ENCODE assay signal across 1 mouse cellular context in genomic region chr10:95323393-95324277, GRCm38 (mm10).
TF ChIP-seq lines count a peak whose summit lies in the region.

Gene Cradd, minus strand, starts transcription at chr10:95324133.

TF ChIP-seq in MEL, 35 proteins besides CTCF, POLR2A, EP300 and RAD21 (continued from another document):
- peak; percentile 90 for TF ChIP-seq TBP (IDR thresholded peaks at IDR 0.05; ENCODE audit: low read depth, low read length)
- no peak for TF ChIP-seq MEF2A (IDR thresholded peaks at IDR 0.05; ENCODE audit: extremely low read depth, insufficient replicate concordance, low read depth, low read length, poor library complexity, severe bottlenecking)
- peak; percentile 98 for TF ChIP-seq RCOR1 (IDR thresholded peaks at IDR 0.05; ENCODE audit: low read depth, low read length)
- TF ChIP-seq HCFC1 (IDR thresholded peaks at IDR 0.05; ENCODE audit: low read depth, low read length): peak; percentile 99
